Mouse (Mus musculus) hindbrain, embryonic 13.5 days (tissue): ENCODE measurements around the gene Olfr649. TPM values are rescaled to one million over a fixed set of nuclear protein-coding genes. Genes with fewer than 3 reads are reported as not detected.

Experiments
- ATAC-seq: fragments of 200-750 bp; cut with Nextera tagmentation; 2 replicates; pipeline ENCODE4 v1.8.0; 2017; ENCODE audit warnings: moderate TSS enrichment; ENCODE audit not compliant: low FRiP score
- H3K27ac ChIP-seq: fragments of 300-500 bp; sonication (generic); 2 replicates; pipeline ENCODE4 v1.5.1; 2015; ENCODE audit warnings: inconsistent platforms, mild to moderate bottlenecking, moderate library complexity
- H3K27me3 ChIP-seq: fragments of 300-500 bp; sonication (generic); 2 replicates; pipeline ENCODE4 v1.6.1; 2015; ENCODE audit warnings: mild to moderate bottlenecking, inconsistent platforms
- H3K36me3 ChIP-seq: fragments of 300-500 bp; sonication (generic); 2 replicates; pipeline ENCODE4 v1.6.1; 2015; ENCODE audit warnings: mild to moderate bottlenecking, inconsistent platforms
- H3K4me1 ChIP-seq: fragments of 300-500 bp; sonication (generic); replicated peaks from 2 replicates; pipeline ENCODE4 v1.6.1; 2015; ENCODE audit warnings: inconsistent platforms
- H3K4me2 ChIP-seq: fragments of 300-500 bp; sonication (generic); 2 replicates; pipeline ENCODE4 v1.6.1; 2015; ENCODE audit warnings: inconsistent platforms, mild to moderate bottlenecking, moderate library complexity
- H3K4me3 ChIP-seq: fragments of 300-500 bp; sonication (generic); 2 replicates; pipeline ENCODE4 v1.5.1; 2015; ENCODE audit warnings: mild to moderate bottlenecking, inconsistent platforms
- H3K9ac ChIP-seq: fragments of 300-500 bp; sonication (generic); 2 replicates; pipeline ENCODE4 v1.6.1; 2015; ENCODE audit warnings: mild to moderate bottlenecking, inconsistent platforms
- H3K9me3 ChIP-seq: fragments of 300-500 bp; sonication (generic); 2 replicates; pipeline ENCODE4 v1.6.1; 2016; ENCODE audit warnings: inconsistent platforms
- WGBS: fragments of 180-500 bp; shearing (Covaris S2); methylation state at CpG from one replicate; pipeline ENCODE4 v1.1.7; 2015; 5-methylcytosine and 5-hydroxymethylcytosine counted together
- polyA plus RNA-seq: library from polyadenylated mRNA; unstranded; fragments of >200 nt; fragmentation: Nextera tagmentation; extraction: Ambion mirVana; gene quantifications from 2 replicates; pipeline ENCODE4 v1.2.1, GENCODE M21; 2015

Olfr649 gene
- not detected in 2 replicates for polyA plus RNA-seq

- WGBS: 84% methylated on average over 6 of the region's 6 CpGs
- Histone ChIP-seq H3K9ac (no peak within 1 kb of the TSS), H3K9me3 (no peaks in the 10 kb centered on the region), H3K4me2 (no peak within 1 kb of the TSS), H3K4me1 (no peaks in the 10 kb centered on the region), H3K4me3 (no peak within 1 kb of the TSS), H3K36me3 (no peaks in the 10 kb centered on the region), H3K27ac (no peak within 1 kb of the TSS), H3K27me3 (no peaks in the 10 kb centered on the region)
- ATAC-seq: no peak
These were observed at the start of gene Olfr649 for GRCm38 (mm10) chr7:104195885-104196284. Gene Olfr649 (minus strand): TSS chr7:104195985.

- H3K27ac ChIP-seq: no peak within 1 kb of the TSS
- H3K9me3 ChIP-seq: no peaks in the 10 kb centered on the region
- H3K9ac ChIP-seq: 0 out of 2 replicates have a peak within 1 kb of the TSS, but pooled peaks have one; percentile 30
- H3K4me3 ChIP-seq: peak within 1 kb of the TSS; percentile 29
- H3K27me3 ChIP-seq: no peaks in the 10 kb centered on the region
- peak; percentile 39; the same call in 1 of the 2 replicates for ATAC-seq
- no peaks in the 10 kb centered on the region for H3K36me3 ChIP-seq
- peak within 1 kb of the TSS; percentile 36 for H3K4me2 ChIP-seq
- H3K4me1 ChIP-seq: no peaks in the 10 kb centered on the region
- 13% methylated on average over 13 of the region's 13 CpGs for WGBS
These were observed 48.7 kb upstream of the Olfr649 start, which contains the start of gene Trim34a for GRCm38 (mm10) chr7:104244287-104245181. Gene Trim34a (plus strand): TSS chr7:104244457.

- no peaks in the 10 kb centered on the region for H3K36me3 ChIP-seq
- no peak overlapping the region for H3K27ac ChIP-seq
- no peak for ATAC-seq
- H3K9me3 ChIP-seq: no peaks in the 10 kb centered on the region
- no peak overlapping the region for H3K4me3 ChIP-seq
- H3K9ac ChIP-seq: no peak overlapping the region
- no peaks in the 10 kb centered on the region for H3K4me1 ChIP-seq
- 50% methylated on average over 1 of the region's 1 CpGs for WGBS
- H3K27me3 ChIP-seq: no peaks in the 10 kb centered on the region
- H3K4me2 ChIP-seq: no peak overlapping the region
These were observed 47.8 kb upstream of the Olfr649 start for GRCm38 (mm10) chr7:104243616-104244015.

GRCm38 (mm10) chr7:104240857-104241256, 45.1 kb upstream of the Olfr649 start:
- no peaks in the 10 kb centered on the region for H3K9me3 ChIP-seq
- no peaks in the 10 kb centered on the region for H3K4me1 ChIP-seq
- H3K9ac ChIP-seq: no peak overlapping the region
- no peak overlapping the region for H3K4me2 ChIP-seq
- no peak overlapping the region for H3K4me3 ChIP-seq
- no peaks in the 10 kb centered on the region for H3K36me3 ChIP-seq
- ATAC-seq: no peak
- no peaks in the 10 kb centered on the region for H3K27me3 ChIP-seq
- H3K27ac ChIP-seq: no peak overlapping the region

GRCm38 (mm10) chr7:104231203-104231602, 35.4 kb upstream of the Olfr649 start:
- 30% methylated on average over 2 of the region's 2 CpGs for WGBS
- no peak for ATAC-seq
- H3K9me3 ChIP-seq: no peaks in the 10 kb centered on the region
- no peaks in the 10 kb centered on the region for H3K36me3 ChIP-seq
- H3K4me3 ChIP-seq: no peak overlapping the region
- no peak overlapping the region for H3K27ac ChIP-seq
- no peaks in the 10 kb centered on the region for H3K4me1 ChIP-seq
- no peaks in the 10 kb centered on the region for H3K27me3 ChIP-seq
- H3K9ac ChIP-seq: no peak overlapping the region
- no peak overlapping the region for H3K4me2 ChIP-seq

- WGBS: 3% methylated on average over 37 of the region's 37 CpGs
- no peaks in the 10 kb centered on the region for H3K36me3 ChIP-seq
- H3K9me3 ChIP-seq: no peaks in the 10 kb centered on the region
- peak within 1 kb of the TSS; percentile 1; the same call in 1 of the 2 replicates for H3K9ac ChIP-seq
- peak within 1 kb of the TSS; percentile 24 for H3K4me3 ChIP-seq
- no peak within 1 kb of the TSS for H3K27ac ChIP-seq
- peaks cover 9% of the 10 kb centered on the region; the same call in 1 of the 2 replicates for H3K27me3 ChIP-seq
- ATAC-seq: peak; percentile 74
- peaks cover 7% of the 10 kb centered on the region for H3K4me1 ChIP-seq
- H3K4me2 ChIP-seq: peak within 1 kb of the TSS; percentile 50
These were observed 23.1 kb upstream of the Olfr649 start, which contains the start of gene Trim6 for GRCm38 (mm10) chr7:104218701-104219569. Gene Trim6 (plus strand): TSS chr7:104218793.

- ATAC-seq: no peak
- Histone ChIP-seq H3K27me3 (peaks cover 9% of the 10 kb centered on the region; the same call in 1 of the 2 replicates), H3K4me2 (no peak overlapping the region), H3K4me3 (no peak overlapping the region), H3K36me3 (no peaks in the 10 kb centered on the region), H3K9ac (no peak overlapping the region), H3K27ac (no peak overlapping the region), H3K9me3 (no peaks in the 10 kb centered on the region), H3K4me1 (peaks cover 7% of the 10 kb centered on the region)
- 88% methylated on average over 2 of the region's 2 CpGs for WGBS
These were observed 22.1 kb upstream of the Olfr649 start for GRCm38 (mm10) chr7:104217881-104218280.

GRCm38 (mm10) chr7:104216011-104216535, 20.3 kb upstream of the Olfr649 start:
- no peaks in the 10 kb centered on the region for H3K9me3 ChIP-seq
- 65% methylated on average over 1 of the region's 1 CpGs for WGBS
- no peak for ATAC-seq

GRCm38 (mm10) chr7:104206197-104206596, 10.4 kb upstream of the Olfr649 start:
- H3K4me2 ChIP-seq: no peak overlapping the region
- H3K9ac ChIP-seq: no peak overlapping the region
- H3K4me3 ChIP-seq: no peak overlapping the region
- WGBS: 97% methylated on average over 7 of the region's 7 CpGs
- H3K4me1 ChIP-seq: no peaks in the 10 kb centered on the region
- ATAC-seq: no peak
- H3K27ac ChIP-seq: no peak overlapping the region
- H3K36me3 ChIP-seq: no peaks in the 10 kb centered on the region
- no peaks in the 10 kb centered on the region for H3K27me3 ChIP-seq
- no peaks in the 10 kb centered on the region for H3K9me3 ChIP-seq

More at GRCm38 (mm10) chr7:104216011-104216535, 20.3 kb upstream of the Olfr649 start:
- Histone ChIP-seq H3K9ac (no peak overlapping the region), H3K36me3 (no peaks in the 10 kb centered on the region), H3K27ac (no peak overlapping the region), H3K27me3 (peaks cover 9% of the 10 kb centered on the region; the same call in 1 of the 2 replicates), H3K4me2 (no peak overlapping the region), H3K4me3 (no peak overlapping the region), H3K4me1 (peaks cover 7% of the 10 kb centered on the region)

- Histone ChIP-seq H3K36me3 (no peaks in the 10 kb centered on the region), H3K4me3 (no peak overlapping the region), H3K27me3 (no peaks in the 10 kb centered on the region), H3K27ac (no peak overlapping the region), H3K4me2 (no peak overlapping the region), H3K4me1 (no peaks in the 10 kb centered on the region), H3K9ac (no peak overlapping the region), H3K9me3 (no peaks in the 10 kb centered on the region)
- WGBS: 7% methylated on average over 5 of the region's 5 CpGs
- 0 out of 2 replicates have a peak, but pooled peaks have one; percentile 59 for ATAC-seq
These were observed 4.0 kb upstream of the Olfr649 start for GRCm38 (mm10) chr7:104199822-104200221.

GRCm38 (mm10) chr7:104191275-104191674, 4.5 kb downstream of the Olfr649 start:
- H3K9me3 ChIP-seq: no peaks in the 10 kb centered on the region
- no peak overlapping the region for H3K4me2 ChIP-seq
- no peaks in the 10 kb centered on the region for H3K4me1 ChIP-seq
- no peak for ATAC-seq
- H3K36me3 ChIP-seq: no peaks in the 10 kb centered on the region
- H3K9ac ChIP-seq: no peak overlapping the region
- no peak overlapping the region for H3K4me3 ChIP-seq
- WGBS: 61% methylated on average over 9 of the region's 9 CpGs
- H3K27ac ChIP-seq: no peak overlapping the region
- no peaks in the 10 kb centered on the region for H3K27me3 ChIP-seq

- H3K36me3 ChIP-seq: no peaks in the 10 kb centered on the region
- H3K4me3 ChIP-seq: no peak within 1 kb of the TSS
- H3K27ac ChIP-seq: no peak within 1 kb of the TSS
- no peak within 1 kb of the TSS for H3K9ac ChIP-seq
- H3K4me2 ChIP-seq: no peak within 1 kb of the TSS
- no peaks in the 10 kb centered on the region for H3K27me3 ChIP-seq
- H3K9me3 ChIP-seq: no peaks in the 10 kb centered on the region
- no peaks in the 10 kb centered on the region for H3K4me1 ChIP-seq
- ATAC-seq: no peak
- 92% methylated on average over 2 of the region's 2 CpGs for WGBS
These were observed 12.5 kb downstream of the Olfr649 start, which contains the start of gene Olfr648 for GRCm38 (mm10) chr7:104183292-104183691. Gene Olfr648 (minus strand): TSS chr7:104183392.
